8 mouse cellular contexts compared by ENCODE assay signal in the genomic region with DNA sequence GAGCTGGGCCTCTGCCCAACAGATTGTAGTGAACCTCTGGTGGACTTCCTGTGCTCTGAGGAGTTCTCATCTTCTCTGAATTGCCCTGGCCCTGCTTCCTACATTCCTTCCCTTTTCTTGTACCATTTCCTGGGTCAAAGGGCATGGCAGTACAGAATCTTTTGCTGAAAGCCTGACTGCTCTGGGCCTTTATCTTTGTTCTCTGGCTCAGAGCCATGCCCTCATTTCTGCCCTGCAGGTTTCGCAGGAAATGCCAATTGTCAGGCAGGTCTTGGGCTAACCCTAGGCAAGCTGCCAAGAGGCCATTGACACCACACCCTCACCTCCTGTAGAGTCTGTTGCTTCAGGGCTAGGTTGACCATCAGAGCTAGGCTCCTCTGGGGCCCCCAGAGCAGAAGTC. TPM values are rescaled to one million over a fixed set of nuclear protein-coding genes. Genes with fewer than 3 reads are reported as not detected.
DNase-seq lines count a peak whose midpoint lies in the region; ATAC-seq and TF ChIP-seq lines count a peak whose summit lies in the region.

No protein-coding gene starts in this region.

- TF ChIP-seq EP300 in liver, postnatal 0 days (IDR thresholded peaks at IDR 0.05; ENCODE audit: low read depth): no peak

- H3K4me1 ChIP-seq in liver, postnatal 0 days (ENCODE audit: insufficient read depth): peaks cover 28% of the 10 kb centered on the region
- peaks cover 4% of the 10 kb centered on the region; the same call in 1 of the 2 replicates for H3K4me1 ChIP-seq in testis, adult 2 months (ENCODE audit: control insufficient read depth, insufficient read depth, low read length)

- peak; percentile 31 for ATAC-seq in liver, postnatal 0 days
- no peak for ATAC-seq in erythroblast, adult 5-6 weeks (replicated peaks; ENCODE audit: low FRiP score, poor library complexity, severe bottlenecking)
- ATAC-seq in erythroid progenitor cell, adult 5-6 weeks (replicated peaks; ENCODE audit: low FRiP score, poor library complexity, severe bottlenecking): no peak

- no peak overlapping the region for H3K4me3 ChIP-seq in liver, postnatal 0 days (ENCODE audit: low read depth, low read length)
- H3K4me3 ChIP-seq in testis, adult 2 months (ENCODE audit: control insufficient read depth, low read depth, low read length): no peak overlapping the region

- DNase-seq in CD4-positive, CD25-positive, alpha-beta regulatory T cell, adult 2 months (ENCODE audit: low read depth, low spot score): peak; percentile 56
- DNase-seq in adrenal gland, adult 2 months: peak; percentile 63
- peak; percentile 29 to 37 for DNase-seq in heart, postnatal 10 days
- DNase-seq in liver, postnatal 0 days: peak; percentile 64
- DNase-seq in c-Kit-positive CD71-positive TER-119-positive erythroid progenitor cells, embryonic 14.5 days (ENCODE audit: low spot score): no peak

- intact Hi-C loops in heart, postnatal 10 days (cut with DNase I): no loop called here

- no peak for TF ChIP-seq CTCF in liver, postnatal 0 days (IDR thresholded peaks at IDR 0.05; ENCODE audit: low read depth)
- no peak for TF ChIP-seq CTCF in testis, adult 2 months (IDR thresholded peaks at IDR 0.05; ENCODE audit: control insufficient read depth, insufficient read depth, insufficient replicate concordance, low read depth, low read length)

- no peak for TF ChIP-seq POLR2A in testis, adult 2 months (IDR thresholded peaks at IDR 0.05; ENCODE audit: control insufficient read depth, low read depth, low read length)

- no peaks in the 10 kb centered on the region; the same call in 1 of the 2 replicates for H3K36me3 ChIP-seq in liver, postnatal 0 days (replicated peaks; ENCODE audit: insufficient read depth, low read length)
- H3K36me3 ChIP-seq in testis, adult 2 months (ENCODE audit: control insufficient read depth, insufficient read depth, low read length): no peaks in the 10 kb centered on the region

- peak overlapping the region; percentile 76 for H3K27ac ChIP-seq in liver, postnatal 0 days (ENCODE audit: low read depth)
- H3K27ac ChIP-seq in testis, adult 2 months (ENCODE audit: control insufficient read depth, insufficient read depth, low read depth, low read length): peak overlapping the region; percentile 26; the same call in 1 of the 2 replicates

- H3K9ac ChIP-seq in liver, postnatal 0 days (replicated peaks): no peak overlapping the region

- 32% methylated on average over 1 of the region's 1 CpGs for WGBS in liver, postnatal 0 days (ENCODE audit: insufficient replicate concordance)

- no peaks in the 10 kb centered on the region for H3K9me3 ChIP-seq in liver, postnatal 0 days (ENCODE audit: low read length)

- no peak overlapping the region for H3K4me2 ChIP-seq in liver, postnatal 0 days (ENCODE audit: low read depth, low read length)

- H3K27me3 ChIP-seq in liver, postnatal 0 days (ENCODE audit: insufficient read depth, low read length): no peaks in the 10 kb centered on the region
- no peaks in the 10 kb centered on the region for H3K27me3 ChIP-seq in testis, adult 2 months (ENCODE audit: control insufficient read depth, insufficient read depth, low read length)

RNA-seq across cellular contexts. Expression of a gene that starts 17.9 kb away (rescaled TPM):
- 1 to 10 TPM; 4.9 to 5.8 TPM for total RNA-seq in adrenal gland, adult 2 months (2021)
- 16.0 and 21.3 TPM in 2 replicates for polyA plus RNA-seq in adrenal gland, adult 2 months (2012; rRNA removed)
- under 1 TPM; 0.79 to 0.84 TPM for total RNA-seq in heart, postnatal 10 days (2021)
- polyA plus RNA-seq in liver, postnatal 0 days (2015; fragmentation: Nextera tagmentation; extraction: Ambion mirVana): 14.1 and 16.2 TPM in 2 replicates
- 6.4 and 6.6 TPM in 2 replicates for polyA plus RNA-seq in testis, adult 2 months (2012; rRNA removed)
- 1.0 and 16.5 TPM in 2 replicates for total RNA-seq in erythroblast, adult 5-6 weeks (2015; ENCODE audit: low replicate concordance)
- total RNA-seq in erythroblast, adult 5-6 weeks (2017; ENCODE audit: low replicate concordance): 3.8 and 6.5 TPM in 2 replicates
- total RNA-seq in erythroid progenitor cell, adult 5-6 weeks (2015; ENCODE audit: low replicate concordance): 2.5 and 2.9 TPM in 2 replicates
- 9.2 TPM in 1 of 2 replicates, not detected in the other for total RNA-seq in erythroid progenitor cell, adult 5-6 weeks (2017; ENCODE audit: low replicate concordance)

RNA-seq across cellular contexts. Expression of a gene that starts 48.1 kb away (rescaled TPM):
- 1 to 10 TPM; 2.2 to 2.8 TPM for total RNA-seq in adrenal gland, adult 2 months (2021)
- 8.7 and 12.4 TPM in 2 replicates for polyA plus RNA-seq in adrenal gland, adult 2 months (2012; rRNA removed)
- total RNA-seq in heart, postnatal 10 days (2021): under 1 TPM; 0.27 to 0.43 TPM
- 1.7 and 2.2 TPM in 2 replicates for polyA plus RNA-seq in liver, postnatal 0 days (2015; fragmentation: Nextera tagmentation; extraction: Ambion mirVana)
- 139 and 175 TPM in 2 replicates for polyA plus RNA-seq in testis, adult 2 months (2012; rRNA removed)
- 6.7 and 18.6 TPM in 2 replicates for total RNA-seq in erythroblast, adult 5-6 weeks (2015; ENCODE audit: low replicate concordance)
- total RNA-seq in erythroblast, adult 5-6 weeks (2017; ENCODE audit: low replicate concordance): 4.3 and 5.6 TPM in 2 replicates
- 13.0 and 15.9 TPM in 2 replicates for total RNA-seq in erythroid progenitor cell, adult 5-6 weeks (2015; ENCODE audit: low replicate concordance)
- 2.6 and 3.3 TPM in 2 replicates for total RNA-seq in erythroid progenitor cell, adult 5-6 weeks (2017; ENCODE audit: low replicate concordance)
